Comparison of ENCODE assay signal across 16 mouse cellular contexts in the genomic region with DNA sequence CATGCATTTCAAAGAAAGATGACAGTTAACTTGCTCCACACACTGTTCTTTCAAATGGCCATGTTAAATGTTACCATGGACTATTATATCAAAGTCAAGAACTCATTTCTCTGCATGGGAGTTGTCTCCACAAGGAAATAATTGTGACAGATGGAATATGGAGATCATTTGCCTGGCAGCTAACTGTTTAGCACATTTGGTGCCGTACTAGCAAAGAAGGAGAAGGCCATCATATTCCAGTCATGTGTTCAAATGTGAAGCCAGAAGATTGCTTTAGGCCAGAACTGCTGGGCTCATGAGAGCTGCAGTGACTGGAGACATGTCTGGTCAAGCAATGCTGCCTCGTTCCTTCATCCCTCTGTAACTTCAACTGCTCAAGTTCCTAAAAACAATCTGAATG.
"Had no signal": no experiment of that assay in that cellular context is flagged by ENCODE, and none has a peak within 500 bp of the region (broad histone marks: within the 10 kb centered on the region; RNA-seq: fewer than 3 reads in every experiment).

No protein-coding gene starts in this region.

- H3K4me2 ChIP-seq: lung, embryonic 14.5 days; midbrain, embryonic 12.5 days; neural tube, embryonic 13.5 days; neural tube, embryonic 15.5 days; stomach, embryonic 15.5 days had no signal

- H3K4me3 ChIP-seq: midbrain, embryonic 10.5 days; midbrain, embryonic 12.5 days; myocyte; neural tube, embryonic 13.5 days; neural tube, embryonic 15.5 days; stomach, embryonic 15.5 days had no signal

- H3K4me1 ChIP-seq: midbrain, embryonic 10.5 days; midbrain, embryonic 12.5 days; neural tube, embryonic 13.5 days; neural tube, embryonic 15.5 days; stomach, embryonic 15.5 days had no signal

- H3K9me3 ChIP-seq: midbrain, embryonic 10.5 days; midbrain, embryonic 12.5 days; neural tube, embryonic 13.5 days; neural tube, embryonic 15.5 days; stomach, embryonic 15.5 days had no signal

- ATAC-seq: midbrain, embryonic 16.5 days had no signal

- H3K27ac ChIP-seq: midbrain, embryonic 10.5 days; midbrain, embryonic 12.5 days; neural tube, embryonic 13.5 days; neural tube, embryonic 15.5 days; stomach, embryonic 15.5 days; stomach, postnatal 0 days had no signal

- H3K27me3 ChIP-seq: midbrain, embryonic 12.5 days; neural tube, embryonic 13.5 days; neural tube, embryonic 15.5 days; stomach, embryonic 15.5 days had no signal

- H3K36me3 ChIP-seq: midbrain, embryonic 10.5 days; midbrain, embryonic 12.5 days; neural tube, embryonic 13.5 days; neural tube, embryonic 15.5 days; stomach, embryonic 15.5 days had no signal

- H3K9ac ChIP-seq: lung, embryonic 14.5 days; midbrain, embryonic 12.5 days; neural tube, embryonic 13.5 days; neural tube, embryonic 15.5 days; stomach, embryonic 15.5 days had no signal

- DNase-seq: lung, embryonic 14.5 days; lung, postnatal 10 days; lung, postnatal 4 days; midbrain, embryonic 14.5 days; right cerebral cortex, postnatal 14 days; thymus, adult 2 months; thymus, postnatal 25 days; thymus, postnatal 4 days had no signal
